Mouse (Mus musculus): ENCODE data around the gene Tnni1. TPM values are rescaled to one million over a fixed set of nuclear protein-coding genes. Genes with fewer than 3 reads are reported as not detected.

Tnni1 gene
- total and polyA plus RNA-seq, 2 experiments from 2014 or later = 4,392 to 4,592 TPM

GRCm38 (mm10) chr1:135817595-135817994, 38.4 kb downstream of the Tnni1 start:
- peaks cover 35% of the 10 kb centered on the region for H3K27me3 ChIP-seq (ENCODE audit: control insufficient read depth, insufficient read depth, low read length)
- H3K27ac ChIP-seq (ENCODE audit: low read depth) = no peak overlapping the region
- no peak overlapping the region for H3K4me2 ChIP-seq (ENCODE audit: low read depth, low read length)
- H3K9me3 ChIP-seq (replicated peaks; ENCODE audit: control insufficient read depth, low read length) = no peaks in the 10 kb centered on the region
- peaks cover 27% of the 10 kb centered on the region for H3K4me1 ChIP-seq (ENCODE audit: control insufficient read depth, insufficient read depth)
- no peaks in the 10 kb centered on the region for H3K36me3 ChIP-seq (replicated peaks; ENCODE audit: control insufficient read depth, insufficient read depth, low read length)
- 51% methylated on average over 4 of the region's 4 CpGs for WGBS
- ATAC-seq (ENCODE audit: insufficient read depth, low read depth) (no peak), DNase-seq (ENCODE audit: low spot score) (no peak)
- no peak overlapping the region for H3K9ac ChIP-seq (replicated peaks; ENCODE audit: low read depth, low read length)
- TF ChIP-seq EP300 (IDR thresholded peaks at IDR 0.05; ENCODE audit: low read depth) (no peak), CTCF (IDR thresholded peaks at IDR 0.05; ENCODE audit: low read depth) (no peak)
- H3K4me3 ChIP-seq (ENCODE audit: low read depth, low read length) = no peak overlapping the region

- Histone ChIP-seq H3K27me3 (ENCODE audit: control insufficient read depth, insufficient read depth, low read length) (peaks cover 35% of the 10 kb centered on the region), H3K9ac (replicated peaks; ENCODE audit: low read depth, low read length) (peak within 1 kb of the TSS; percentile 55), H3K27ac (ENCODE audit: low read depth) (no peak within 1 kb of the TSS), H3K4me1 (ENCODE audit: control insufficient read depth, insufficient read depth) (peaks cover 17% of the 10 kb centered on the region), H3K9me3 (replicated peaks; ENCODE audit: control insufficient read depth, low read length) (no peaks in the 10 kb centered on the region), H3K4me2 (ENCODE audit: low read depth, low read length) (peak within 1 kb of the TSS; percentile 97), H3K4me3 (ENCODE audit: low read depth, low read length) (peak within 1 kb of the TSS; percentile 57), H3K36me3 (replicated peaks; ENCODE audit: control insufficient read depth, insufficient read depth, low read length) (no peaks in the 10 kb centered on the region)
- peak; percentile 42 for ATAC-seq (ENCODE audit: insufficient read depth, low read depth)
- TF ChIP-seq CTCF (IDR thresholded peaks at IDR 0.05; ENCODE audit: low read depth) (no peak), EP300 (IDR thresholded peaks at IDR 0.05; ENCODE audit: low read depth) (no peak)
- under 1% methylated on average over 62 of the region's 63 CpGs for WGBS
- no peak for DNase-seq (ENCODE audit: low spot score)
Measured at GRCm38 (mm10) chr1:135818481-135819086, 39.4 kb downstream of the Tnni1 start, which contains the start of gene Lad1. Gene Lad1 (plus strand): TSS chr1:135818598.

- Histone ChIP-seq H3K9ac (replicated peaks; ENCODE audit: low read depth, low read length) (no peak overlapping the region), H3K36me3 (replicated peaks; ENCODE audit: control insufficient read depth, insufficient read depth, low read length) (no peaks in the 10 kb centered on the region), H3K27ac (ENCODE audit: low read depth) (no peak overlapping the region), H3K4me3 (ENCODE audit: low read depth, low read length) (no peak overlapping the region), H3K4me1 (ENCODE audit: control insufficient read depth, insufficient read depth) (peaks cover 8% of the 10 kb centered on the region; the same call in 1 of the 2 replicates), H3K4me2 (ENCODE audit: low read depth, low read length) (no peak overlapping the region), H3K9me3 (replicated peaks; ENCODE audit: control insufficient read depth, low read length) (no peaks in the 10 kb centered on the region), H3K27me3 (ENCODE audit: control insufficient read depth, insufficient read depth, low read length) (peaks cover 35% of the 10 kb centered on the region)
- ATAC-seq (ENCODE audit: insufficient read depth, low read depth) (no peak), DNase-seq (ENCODE audit: low spot score) (no peak)
- WGBS = 92% methylated on average over 10 of the region's 10 CpGs
- no peak for TF ChIP-seq EP300 (IDR thresholded peaks at IDR 0.05; ENCODE audit: low read depth)
- no peak for TF ChIP-seq CTCF (IDR thresholded peaks at IDR 0.05; ENCODE audit: low read depth)
Measured at GRCm38 (mm10) chr1:135820071-135820470, 40.8 kb downstream of the Tnni1 start.

GRCm38 (mm10) chr1:135820736-135821364, 41.6 kb downstream of the Tnni1 start:
- Histone ChIP-seq H3K27ac (ENCODE audit: low read depth) (no peak overlapping the region), H3K4me3 (ENCODE audit: low read depth, low read length) (no peak overlapping the region), H3K27me3 (ENCODE audit: control insufficient read depth, insufficient read depth, low read length) (peaks cover 35% of the 10 kb centered on the region), H3K4me1 (ENCODE audit: control insufficient read depth, insufficient read depth) (peaks cover 8% of the 10 kb centered on the region; the same call in 1 of the 2 replicates), H3K9ac (replicated peaks; ENCODE audit: low read depth, low read length) (no peak overlapping the region), H3K36me3 (replicated peaks; ENCODE audit: control insufficient read depth, insufficient read depth, low read length) (no peaks in the 10 kb centered on the region), H3K4me2 (ENCODE audit: low read depth, low read length) (no peak overlapping the region), H3K9me3 (replicated peaks; ENCODE audit: control insufficient read depth, low read length) (no peaks in the 10 kb centered on the region)
- DNase-seq (ENCODE audit: low spot score) = no peak
- 85% methylated on average over 16 of the region's 16 CpGs for WGBS
- no peak for TF ChIP-seq EP300 (IDR thresholded peaks at IDR 0.05; ENCODE audit: low read depth)
- TF ChIP-seq CTCF (IDR thresholded peaks at IDR 0.05; ENCODE audit: low read depth) = no peak
- no peak for ATAC-seq (ENCODE audit: insufficient read depth, low read depth)

GRCm38 (mm10) chr1:135821780-135822179, 42.5 kb downstream of the Tnni1 start:
- DNase-seq (ENCODE audit: low spot score) = no peak
- Histone ChIP-seq H3K27me3 (ENCODE audit: control insufficient read depth, insufficient read depth, low read length) (peaks cover 35% of the 10 kb centered on the region), H3K27ac (ENCODE audit: low read depth) (no peak overlapping the region), H3K9ac (replicated peaks; ENCODE audit: low read depth, low read length) (no peak overlapping the region), H3K4me1 (ENCODE audit: control insufficient read depth, insufficient read depth) (peaks cover 8% of the 10 kb centered on the region; the same call in 1 of the 2 replicates), H3K9me3 (replicated peaks; ENCODE audit: control insufficient read depth, low read length) (no peaks in the 10 kb centered on the region), H3K4me2 (ENCODE audit: low read depth, low read length) (no peak overlapping the region), H3K36me3 (replicated peaks; ENCODE audit: control insufficient read depth, insufficient read depth, low read length) (no peaks in the 10 kb centered on the region), H3K4me3 (ENCODE audit: low read depth, low read length) (no peak overlapping the region)
- no peak for ATAC-seq (ENCODE audit: insufficient read depth, low read depth)
- TF ChIP-seq EP300 (IDR thresholded peaks at IDR 0.05; ENCODE audit: low read depth) (no peak), CTCF (IDR thresholded peaks at IDR 0.05; ENCODE audit: low read depth) (no peak)
- WGBS = 88% methylated on average over 7 of the region's 7 CpGs

Measured in heart, postnatal 0 days (tissue).